Mouse (Mus musculus): Measurements from ENCODE around the gene Tle6. TPM values are rescaled to one million over a fixed set of nuclear protein-coding genes. Genes with fewer than 3 reads are reported as not detected.

Tle6 gene
- polyA plus RNA-seq, 1 experiment from 2014 or later: 30.1 TPM

GRCm38 (mm10) chr10:81563481-81563880 lies 37.4 kb downstream of the Tle6 start:
- WGBS: 39% methylated on average over 6 of the region's 6 CpGs
- H3K4me1 ChIP-seq (replicated peaks; ENCODE audit: control insufficient read depth, insufficient read depth, low read length): peaks cover 53% of the 10 kb centered on the region
- H3K9me3 ChIP-seq (ENCODE audit: control insufficient read depth, low read length): no peaks in the 10 kb centered on the region
- peaks cover 24% of the 10 kb centered on the region for H3K36me3 ChIP-seq (ENCODE audit: control insufficient read depth, insufficient read depth, low read length)
- H3K27me3 ChIP-seq (ENCODE audit: control insufficient read depth, insufficient read depth, low read depth, low read length): no peaks in the 10 kb centered on the region
- ATAC-seq (ENCODE audit: low read depth): no peak
- H3K27ac ChIP-seq (ENCODE audit: low read length): peak overlapping the region; percentile 63; the same call in 1 of the 2 replicates
- H3K4me2 ChIP-seq (ENCODE audit: low read depth, low read length): peak overlapping the region; percentile 48; the same call in 1 of the 2 replicates
- no peak overlapping the region for H3K9ac ChIP-seq (ENCODE audit: low read length)
- no peak overlapping the region for H3K4me3 ChIP-seq (ENCODE audit: low read length)

DNA sequence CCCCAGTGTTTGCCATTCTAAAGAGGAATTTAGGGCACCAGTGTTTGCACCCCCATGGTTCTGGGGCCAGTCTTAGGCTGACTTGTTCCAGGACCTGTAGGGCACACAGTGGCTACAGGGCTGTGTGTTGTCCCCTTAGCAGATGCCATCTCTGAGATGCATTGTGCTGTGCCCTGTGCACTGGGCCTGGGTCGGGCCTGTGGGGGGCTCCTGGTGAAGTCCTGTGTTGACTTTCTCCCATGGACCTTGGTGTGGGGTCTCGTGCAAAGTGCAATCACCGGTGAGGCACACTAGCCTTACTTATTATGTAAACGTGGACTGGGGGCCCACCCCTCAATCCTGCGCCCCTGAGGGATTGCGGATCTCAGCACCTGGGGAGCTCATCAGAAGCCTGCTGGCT lies 38.5 kb downstream of the Tle6 start:
- Histone ChIP-seq H3K27me3 (ENCODE audit: control insufficient read depth, insufficient read depth, low read depth, low read length) (no peaks in the 10 kb centered on the region), H3K27ac (ENCODE audit: low read length) (no peak overlapping the region), H3K36me3 (ENCODE audit: control insufficient read depth, insufficient read depth, low read length) (peaks cover 24% of the 10 kb centered on the region), H3K9ac (ENCODE audit: low read length) (peak overlapping the region; percentile 3; the same call in 1 of the 2 replicates), H3K4me3 (ENCODE audit: low read length) (no peak overlapping the region), H3K4me1 (replicated peaks; ENCODE audit: control insufficient read depth, insufficient read depth, low read length) (peaks cover 46% of the 10 kb centered on the region), H3K9me3 (ENCODE audit: control insufficient read depth, low read length) (no peaks in the 10 kb centered on the region), H3K4me2 (ENCODE audit: low read depth, low read length) (0 out of 2 replicates have a peak overlapping the region, but pooled peaks have one; percentile 21)
- 68% methylated on average over 6 of the region's 6 CpGs for WGBS
- no peak for ATAC-seq (ENCODE audit: low read depth)

GRCm38 (mm10) chr10:81560719-81561459 lies 40.0 kb downstream of the Tle6 start:
- Histone ChIP-seq H3K4me2 (ENCODE audit: low read depth, low read length) (peak overlapping the region; percentile 99), H3K9me3 (ENCODE audit: control insufficient read depth, low read length) (no peaks in the 10 kb centered on the region), H3K4me1 (replicated peaks; ENCODE audit: control insufficient read depth, insufficient read depth, low read length) (peaks cover 46% of the 10 kb centered on the region), H3K36me3 (ENCODE audit: control insufficient read depth, insufficient read depth, low read length) (peaks cover 14% of the 10 kb centered on the region), H3K27me3 (ENCODE audit: control insufficient read depth, insufficient read depth, low read depth, low read length) (no peaks in the 10 kb centered on the region), H3K9ac (ENCODE audit: low read length) (peak overlapping the region; percentile 100), H3K27ac (ENCODE audit: low read length) (peak overlapping the region; percentile 94), H3K4me3 (ENCODE audit: low read length) (peak overlapping the region; percentile 93)
- WGBS: 8% methylated on average over 16 of the region's 16 CpGs
- no peak; the same call in 1 of the 2 replicates for ATAC-seq (ENCODE audit: low read depth)

DNA sequence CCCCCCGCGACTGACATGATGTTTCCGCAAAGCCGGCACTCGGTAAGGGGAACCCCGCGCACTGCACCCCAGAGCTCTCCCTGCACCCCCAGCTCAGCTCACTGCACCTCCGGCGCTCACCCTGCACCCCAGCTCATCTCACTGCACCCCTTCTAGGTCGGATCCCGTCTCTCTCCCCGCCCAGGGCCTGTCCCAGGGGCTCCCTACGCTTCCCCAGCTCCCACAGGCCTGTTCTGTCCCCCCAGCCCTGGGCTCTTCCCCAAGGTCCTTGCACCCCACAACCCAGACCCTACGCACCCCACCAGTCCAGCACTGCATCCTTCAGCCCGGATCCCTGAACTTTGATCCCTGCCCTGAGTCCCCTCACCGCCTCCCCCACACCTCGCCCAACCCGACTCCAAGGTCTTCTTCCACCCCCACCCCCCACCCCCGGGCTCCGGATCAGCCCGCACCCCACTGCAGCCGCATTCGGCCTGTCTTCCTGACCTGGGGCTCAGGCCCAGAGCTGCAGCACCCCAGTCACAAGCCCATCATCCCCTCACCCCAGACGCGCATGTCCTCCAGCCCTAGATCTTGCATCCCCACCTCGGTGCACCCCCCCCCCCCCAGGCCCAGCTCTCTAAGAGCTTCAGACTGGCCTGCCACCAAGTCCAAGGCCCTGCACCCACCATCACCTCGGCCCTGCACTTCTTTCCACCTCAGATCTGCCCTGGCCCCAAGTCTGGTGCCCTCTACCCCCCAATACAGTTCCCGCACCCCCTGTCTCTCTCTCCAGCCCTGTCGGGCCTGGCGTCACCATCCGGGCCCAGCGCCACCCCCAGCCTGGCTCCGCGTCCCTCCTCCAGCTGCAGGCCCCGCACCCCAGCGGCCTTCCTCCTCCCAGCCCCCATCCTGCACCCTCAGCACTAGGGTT lies 41.0 kb downstream of the Tle6 start:
- no peaks in the 10 kb centered on the region for H3K9me3 ChIP-seq (ENCODE audit: control insufficient read depth, low read length)
- H3K27ac ChIP-seq (ENCODE audit: low read length): peak overlapping the region; percentile 94
- H3K4me1 ChIP-seq (replicated peaks; ENCODE audit: control insufficient read depth, insufficient read depth, low read length): peaks cover 41% of the 10 kb centered on the region
- peaks cover 4% of the 10 kb centered on the region; the same call in 1 of the 2 replicates for H3K36me3 ChIP-seq (ENCODE audit: control insufficient read depth, insufficient read depth, low read length)
- peak overlapping the region; percentile 99 for H3K4me2 ChIP-seq (ENCODE audit: low read depth, low read length)
- ATAC-seq (ENCODE audit: low read depth): peak; percentile 39
- under 1% methylated on average over 27 of the region's 36 CpGs for WGBS
- H3K9ac ChIP-seq (ENCODE audit: low read length): peak overlapping the region; percentile 100
- no peaks in the 10 kb centered on the region for H3K27me3 ChIP-seq (ENCODE audit: control insufficient read depth, insufficient read depth, low read depth, low read length)
- peak overlapping the region; percentile 93 for H3K4me3 ChIP-seq (ENCODE audit: low read length)

- H3K9me3 ChIP-seq (ENCODE audit: control insufficient read depth, low read length): no peaks in the 10 kb centered on the region
- peak within 1 kb of the TSS; percentile 99 for H3K4me2 ChIP-seq (ENCODE audit: low read depth, low read length)
- peak within 1 kb of the TSS; percentile 100 for H3K9ac ChIP-seq (ENCODE audit: low read length)
- peak within 1 kb of the TSS; percentile 94 for H3K27ac ChIP-seq (ENCODE audit: low read length)
- peak; percentile 71 for ATAC-seq (ENCODE audit: low read depth)
- H3K4me1 ChIP-seq (replicated peaks; ENCODE audit: control insufficient read depth, insufficient read depth, low read length): peaks cover 34% of the 10 kb centered on the region
- peak within 1 kb of the TSS; percentile 93 for H3K4me3 ChIP-seq (ENCODE audit: low read length)
- WGBS: under 1% methylated on average over 19 of the region's 53 CpGs
- H3K27me3 ChIP-seq (ENCODE audit: control insufficient read depth, insufficient read depth, low read depth, low read length): no peaks in the 10 kb centered on the region
- H3K36me3 ChIP-seq (ENCODE audit: control insufficient read depth, insufficient read depth, low read length): 0 out of 2 replicates have a peak, but pooled peaks cover 2% of the 10 kb centered on the region
Observed at GRCm38 (mm10) chr10:81559163-81559626, 41.7 kb downstream of the Tle6 start, which contains the start of gene Aes. Gene Aes (plus strand): TSS chr10:81559488.

- no peak overlapping the region for H3K4me2 ChIP-seq (ENCODE audit: low read depth, low read length)
- H3K9me3 ChIP-seq (ENCODE audit: control insufficient read depth, low read length): 0 out of 2 replicates have a peak, but pooled peaks cover 2% of the 10 kb centered on the region
- WGBS: 38% methylated on average over 1 of the region's 1 CpGs
- 0 out of 2 replicates have a peak, but pooled peaks cover 2% of the 10 kb centered on the region for H3K36me3 ChIP-seq (ENCODE audit: control insufficient read depth, insufficient read depth, low read length)
- H3K27me3 ChIP-seq (ENCODE audit: control insufficient read depth, insufficient read depth, low read depth, low read length): no peaks in the 10 kb centered on the region
- H3K4me1 ChIP-seq (replicated peaks; ENCODE audit: control insufficient read depth, insufficient read depth, low read length): peaks cover 18% of the 10 kb centered on the region
- no peak overlapping the region for H3K4me3 ChIP-seq (ENCODE audit: low read length)
- no peak overlapping the region for H3K9ac ChIP-seq (ENCODE audit: low read length)
- no peak overlapping the region for H3K27ac ChIP-seq (ENCODE audit: low read length)
- ATAC-seq (ENCODE audit: low read depth): no peak
Observed at GRCm38 (mm10) chr10:81557491-81557890, 43.4 kb downstream of the Tle6 start.

DNA sequence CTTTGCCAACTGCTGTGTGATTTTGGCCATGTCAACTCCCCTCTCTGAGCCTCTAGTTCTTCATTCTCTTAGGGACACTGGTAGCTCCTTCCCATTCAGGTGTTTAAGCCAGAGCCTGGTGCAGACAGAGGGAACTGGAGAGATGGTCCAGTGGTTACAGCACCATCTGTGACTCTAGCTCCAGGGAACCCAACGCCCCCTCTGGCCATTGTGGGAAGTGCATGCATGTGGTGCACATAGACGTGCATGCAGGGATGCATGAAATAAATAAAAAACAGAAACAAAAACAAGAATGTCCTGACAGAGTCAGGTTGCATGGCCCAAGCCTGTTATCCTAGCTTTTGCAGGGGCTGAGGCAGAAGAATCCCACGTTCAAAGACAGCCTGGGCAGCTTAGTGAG lies 44.6 kb downstream of the Tle6 start:
- no peak for ATAC-seq (ENCODE audit: low read depth)

GRCm38 (mm10) chr10:81553807-81554755 lies 46.8 kb downstream of the Tle6 start:
- no peaks in the 10 kb centered on the region for H3K36me3 ChIP-seq (ENCODE audit: control insufficient read depth, insufficient read depth, low read length)
- H3K4me2 ChIP-seq (ENCODE audit: low read depth, low read length): no peak overlapping the region
- no peak overlapping the region for H3K9ac ChIP-seq (ENCODE audit: low read length)
- WGBS: 73% methylated on average over 6 of the region's 6 CpGs
- H3K4me3 ChIP-seq (ENCODE audit: low read length): no peak overlapping the region
- H3K9me3 ChIP-seq (ENCODE audit: control insufficient read depth, low read length): 0 out of 2 replicates have a peak, but pooled peaks cover 2% of the 10 kb centered on the region
- no peaks in the 10 kb centered on the region; the same call in 1 of the 2 replicates for H3K4me1 ChIP-seq (replicated peaks; ENCODE audit: control insufficient read depth, insufficient read depth, low read length)
- no peaks in the 10 kb centered on the region for H3K27me3 ChIP-seq (ENCODE audit: control insufficient read depth, insufficient read depth, low read depth, low read length)
- ATAC-seq (ENCODE audit: low read depth): no peak
- H3K27ac ChIP-seq (ENCODE audit: low read length): no peak overlapping the region

More for the DNA sequence above, 44.6 kb downstream of the Tle6 start:
- Histone ChIP-seq H3K9me3 (ENCODE audit: control insufficient read depth, low read length) (0 out of 2 replicates have a peak, but pooled peaks cover 2% of the 10 kb centered on the region), H3K27me3 (ENCODE audit: control insufficient read depth, insufficient read depth, low read depth, low read length) (no peaks in the 10 kb centered on the region), H3K4me3 (ENCODE audit: low read length) (no peak overlapping the region), H3K4me1 (replicated peaks; ENCODE audit: control insufficient read depth, insufficient read depth, low read length) (peaks cover 7% of the 10 kb centered on the region), H3K36me3 (ENCODE audit: control insufficient read depth, insufficient read depth, low read length) (no peaks in the 10 kb centered on the region), H3K9ac (ENCODE audit: low read length) (no peak overlapping the region), H3K4me2 (ENCODE audit: low read depth, low read length) (no peak overlapping the region), H3K27ac (ENCODE audit: low read length) (no peak overlapping the region)
- 66% methylated on average over 3 of the region's 3 CpGs for WGBS
